Mouse (Mus musculus): Measurements from ENCODE around the gene Adh4.

- 0 out of 2 replicates have a peak, but pooled peaks have one; percentile 61 for TF ChIP-seq CTCF (IDR thresholded peaks at IDR 0.05; ENCODE audit: borderline replicate concordance, control insufficient read depth, extremely low read depth, insufficient read depth, low read length, poor library complexity)
- TF ChIP-seq POLR2A (IDR thresholded peaks at IDR 0.05; ENCODE audit: control insufficient read depth, extremely low read depth, insufficient read depth, low read length, poor library complexity) = peak; percentile 71
Measured at GRCm38 (mm10) chr3:138442612-138443464, 27.6 kb downstream of the Adh4 start, which contains the start of gene Adh5.

Data from thymus, adult 2 months (tissue).